Mouse (Mus musculus) embryo, embryonic 10.5 days (tissue): ENCODE measurements at regions not wholly inside any gene's neighbourhood (a gene's known extent, or its start where the extent isn't known, plus 50 kb on each side); places are given as distances from the start of the nearest gene placed in this dataset.

Source experiments
- DNase-seq: peaks from one replicate; pipeline ENCODE4 v3.0.0-alpha.2; 2015; ENCODE audit warnings: low spot score

DNA sequence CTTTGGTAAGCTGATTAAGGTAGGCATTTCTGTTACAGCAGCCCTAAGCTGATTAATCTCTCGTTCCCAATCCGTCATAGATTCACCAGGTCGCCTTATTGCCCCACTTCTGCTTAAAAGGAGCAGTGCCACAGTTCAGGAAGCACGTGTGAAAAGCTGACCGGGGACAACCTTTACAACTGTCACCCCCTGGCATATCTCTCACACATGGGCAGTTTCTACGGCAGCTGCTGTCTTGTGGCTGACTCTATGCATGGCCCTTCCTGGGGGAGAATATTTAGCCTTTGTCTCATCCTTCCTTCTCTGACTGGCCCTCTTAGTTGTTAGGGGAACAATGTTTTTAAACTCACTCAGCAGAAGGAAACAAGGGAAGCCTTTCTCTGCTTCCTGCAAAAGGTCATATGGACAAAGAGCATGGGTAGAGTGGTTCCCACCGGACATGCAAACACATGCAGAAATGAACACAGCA, 290.9 kb upstream of the Rnaseh2b start:
- DNase-seq, result peak; percentile 54

DNA sequence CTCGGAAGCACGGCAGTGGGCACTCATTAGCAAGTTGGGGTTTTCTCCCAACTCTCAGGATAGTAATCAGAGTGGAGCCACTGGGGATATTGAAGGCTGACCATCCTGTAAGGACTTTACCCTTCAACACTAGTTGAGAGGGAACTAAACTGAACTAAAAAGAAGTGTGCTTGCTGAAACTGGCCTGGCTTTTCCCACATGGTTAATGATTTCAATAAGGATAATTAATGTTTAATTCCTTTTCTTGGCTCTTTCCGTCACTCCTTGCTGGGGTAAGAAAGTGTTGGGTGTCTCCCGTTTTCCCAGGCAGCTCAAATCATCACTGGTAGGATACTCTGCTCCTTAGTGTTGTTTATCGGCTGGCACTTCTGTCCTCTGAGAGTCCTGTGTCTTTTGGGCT, 290.3 kb upstream of the Rnaseh2b start:
- no peak for DNase-seq

DNA sequence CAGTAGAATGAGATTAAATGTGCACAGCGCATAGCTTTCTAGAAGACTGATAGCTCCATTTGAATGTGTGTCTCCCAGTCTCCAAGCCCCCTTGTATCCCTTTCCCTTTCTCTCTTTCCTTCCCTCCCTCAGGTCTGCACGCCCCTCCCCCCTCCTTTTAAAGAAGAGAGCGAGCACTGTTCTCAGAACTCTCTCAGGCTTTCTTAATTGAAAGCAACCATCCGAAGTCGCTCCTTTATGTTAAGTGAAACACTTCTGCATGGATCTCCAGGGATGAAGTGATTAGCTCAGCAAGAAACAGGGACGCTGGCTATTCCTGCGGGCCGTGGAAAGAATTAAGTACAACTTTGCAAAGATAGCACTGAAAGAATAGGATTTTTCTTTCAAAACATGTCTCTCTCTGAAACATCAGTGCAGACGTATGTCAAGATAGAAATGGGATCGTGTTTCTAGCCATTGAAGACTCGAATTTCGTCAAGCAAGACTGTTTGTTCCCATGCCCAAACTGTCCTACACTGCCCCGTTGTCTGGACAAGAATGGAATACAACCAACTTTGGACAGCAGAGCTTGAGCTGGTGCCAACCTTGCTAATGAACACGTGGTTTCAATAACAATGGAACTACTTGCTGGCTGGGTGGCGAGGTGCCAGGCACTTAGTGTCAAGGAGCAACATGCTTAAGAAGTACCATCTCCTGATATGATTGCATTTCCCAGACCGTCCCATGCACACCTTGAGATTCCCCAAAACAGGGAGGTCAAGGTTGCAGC, 289.2 kb upstream of the Rnaseh2b start:
- peak; percentile 63 for DNase-seq

GRCm38 (mm10) chr14:62003797-62004196, 288.6 kb upstream of the Rnaseh2b start:
- DNase-seq, result no peak

- no peak for DNase-seq
Observed at GRCm38 (mm10) chr14:62008707-62009106, 283.7 kb upstream of the Rnaseh2b start.

- no peak for DNase-seq
Observed at GRCm38 (mm10) chr14:62018804-62019203, 273.6 kb upstream of the Rnaseh2b start.

DNA sequence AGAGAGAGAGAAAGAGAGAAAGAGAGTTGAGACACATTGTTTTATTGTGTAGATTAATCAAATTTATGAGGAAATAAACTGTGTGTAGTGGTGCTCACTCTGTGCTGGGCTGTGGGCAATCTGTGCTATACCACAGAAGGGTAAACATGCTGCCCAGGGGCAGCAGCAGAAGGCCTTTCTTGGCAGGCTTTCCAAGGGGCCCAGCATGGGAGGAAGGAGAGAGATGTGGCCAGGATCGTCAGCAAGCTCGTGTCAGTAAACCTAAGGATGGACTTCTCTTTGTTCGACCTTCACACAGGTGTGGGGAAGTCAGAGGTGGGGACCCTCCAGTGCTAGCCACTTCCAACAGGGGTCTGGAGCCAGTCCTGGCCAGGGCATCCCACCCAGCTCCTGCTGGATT, 271.4 kb upstream of the Rnaseh2b start:
- no peak for DNase-seq

- no peak for DNase-seq
Observed at GRCm38 (mm10) chr14:62022193-62022592, 270.2 kb upstream of the Rnaseh2b start.

DNA sequence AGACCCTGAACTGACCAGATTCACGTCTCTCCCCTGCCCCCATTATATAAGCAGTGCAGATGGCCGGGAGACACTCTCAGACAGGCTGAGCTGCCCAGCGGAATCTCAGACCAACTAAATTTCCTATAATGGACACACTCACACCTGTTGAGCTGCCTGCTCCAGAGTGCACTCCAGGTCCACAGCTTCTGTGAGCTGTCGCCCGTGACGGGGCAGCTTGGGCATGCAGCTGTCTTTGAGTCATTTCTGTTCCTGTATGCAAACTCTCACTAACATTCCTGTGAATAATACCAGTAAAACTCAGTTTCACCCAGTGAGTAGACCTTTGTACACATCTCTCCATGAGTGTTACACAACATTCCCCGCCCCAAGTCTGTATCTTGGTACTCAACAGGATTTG, 269.4 kb upstream of the Rnaseh2b start:
- no peak for DNase-seq

DNA sequence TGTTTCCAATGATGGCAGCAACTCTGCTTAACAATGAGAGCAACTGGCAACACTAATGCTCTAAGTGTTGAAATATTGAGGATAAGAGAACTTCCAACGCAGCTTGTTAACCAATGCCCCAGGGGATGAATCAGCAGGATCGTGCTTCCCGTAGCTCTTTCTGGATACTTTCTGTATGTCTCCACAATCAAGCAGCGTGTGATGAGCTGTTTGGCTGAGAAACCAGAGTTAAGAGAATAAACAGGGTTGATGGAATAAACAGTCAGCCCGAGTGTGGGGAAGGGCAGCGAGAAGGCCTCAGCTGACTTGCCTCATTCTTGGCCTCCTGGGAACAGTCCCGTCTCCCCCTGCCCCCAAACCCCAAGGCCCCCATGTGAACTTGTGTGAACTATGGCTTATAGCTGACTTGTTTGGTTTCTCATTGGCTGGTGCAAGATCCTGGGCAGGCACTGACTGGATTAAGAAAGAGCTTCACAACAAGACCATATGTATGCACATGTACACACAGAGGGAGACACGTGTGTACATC, 264.6 kb upstream of the Rnaseh2b start:
- no peak for DNase-seq

DNA sequence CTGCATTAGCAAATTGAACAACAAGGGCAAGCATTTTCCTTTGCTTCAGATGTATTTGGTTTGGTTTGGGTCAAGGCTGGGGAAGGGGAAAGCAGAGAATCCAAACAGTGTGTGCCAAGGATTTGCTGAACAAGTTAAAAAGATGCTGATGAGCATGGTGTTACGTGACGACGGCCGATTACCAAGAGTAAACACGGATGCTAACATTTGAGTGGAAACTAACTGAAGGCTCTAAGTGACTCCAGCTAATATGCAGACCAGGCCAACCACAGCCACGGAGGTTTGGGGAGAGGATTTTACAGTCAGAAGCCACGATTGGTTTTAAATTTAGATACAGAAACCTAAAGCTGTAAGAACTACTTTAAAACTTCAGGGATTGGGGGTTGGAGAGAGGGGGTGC, 262.3 kb upstream of the Rnaseh2b start:
- no peak for DNase-seq

DNA sequence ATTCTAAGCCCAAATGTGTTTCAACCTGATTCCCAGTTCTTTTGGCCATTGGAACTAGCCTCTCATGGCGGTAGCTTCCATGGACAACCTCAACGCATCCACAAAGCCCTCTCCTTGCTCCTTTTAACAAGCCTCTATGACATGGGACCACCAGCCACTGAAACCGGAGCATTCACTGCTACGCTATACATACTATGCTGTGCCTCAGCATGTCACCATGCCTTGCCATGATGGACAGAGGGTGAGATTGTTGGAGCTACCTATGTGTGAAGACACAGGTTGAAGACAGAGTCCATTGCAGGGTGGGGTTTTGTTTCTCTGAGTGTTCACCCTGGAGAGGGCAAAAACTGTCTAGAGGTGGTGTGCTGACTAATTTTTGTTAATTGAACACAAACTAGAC, 258.7 kb upstream of the Rnaseh2b start:
- DNase-seq, result no peak

DNA sequence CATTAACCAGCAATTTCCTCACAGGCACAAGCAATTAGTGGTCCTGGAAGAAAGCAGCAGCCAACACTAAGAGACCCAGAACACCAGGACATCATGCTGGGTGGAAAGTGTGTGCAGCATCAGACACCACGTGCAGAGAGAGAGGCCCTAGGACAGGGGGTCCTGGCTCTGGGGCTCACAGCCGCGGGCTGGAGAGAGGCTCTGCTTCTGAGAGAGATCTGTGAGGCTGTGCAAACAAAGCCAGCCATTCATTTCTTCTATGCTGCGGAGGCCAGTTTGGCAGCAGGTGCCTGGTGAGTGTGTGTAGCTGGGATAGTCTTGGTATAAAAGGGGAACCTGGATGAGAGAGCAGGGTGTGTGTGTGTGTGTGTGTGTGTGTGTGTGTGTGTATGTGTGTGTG, 257.7 kb upstream of the Rnaseh2b start:
- peak; percentile 34 for DNase-seq

DNA sequence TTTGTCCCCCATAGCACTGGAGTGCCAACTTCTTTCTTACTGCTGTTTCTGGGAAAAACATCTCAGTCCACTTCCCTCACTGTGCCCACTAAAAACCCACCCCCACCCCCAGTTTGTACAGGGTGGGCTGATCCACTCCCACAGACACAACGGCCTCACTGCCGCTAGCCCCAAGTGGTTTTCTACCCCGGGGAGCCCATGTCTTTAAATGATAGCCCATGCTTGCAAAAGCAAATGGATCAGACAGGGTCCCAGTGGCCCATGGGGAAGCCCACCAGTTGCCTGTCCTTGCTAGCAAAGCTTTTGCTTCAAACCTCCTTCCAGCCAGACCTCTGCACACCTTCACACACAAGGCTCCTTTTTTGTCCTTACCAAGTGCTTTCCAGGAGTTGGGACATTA, 257.0 kb upstream of the Rnaseh2b start:
- no peak for DNase-seq

GRCm38 (mm10) chr14:62037514-62037913, 254.9 kb upstream of the Rnaseh2b start:
- no peak for DNase-seq

- DNase-seq, result no peak
Observed at GRCm38 (mm10) chr14:62037917-62038316, 254.5 kb upstream of the Rnaseh2b start.

- DNase-seq, result peak; percentile 76
Observed at GRCm38 (mm10) chr14:62042305-62043116, 249.9 kb upstream of the Rnaseh2b start.

DNA sequence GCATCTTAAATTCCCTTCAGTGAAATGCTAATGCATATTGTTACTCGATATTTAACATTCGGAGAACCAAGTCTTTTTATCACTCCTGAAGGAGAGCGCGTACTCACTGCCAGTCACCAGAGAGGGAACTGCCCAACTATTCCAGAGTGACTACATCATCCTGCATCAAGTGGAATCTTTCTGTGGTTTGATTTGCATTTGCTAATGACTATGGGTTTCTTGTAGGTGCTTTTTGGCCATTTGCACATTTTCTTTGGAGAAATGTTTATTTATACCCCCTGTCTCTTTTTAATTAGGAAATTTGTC, 249.3 kb upstream of the Rnaseh2b start:
- no peak for DNase-seq

DNA sequence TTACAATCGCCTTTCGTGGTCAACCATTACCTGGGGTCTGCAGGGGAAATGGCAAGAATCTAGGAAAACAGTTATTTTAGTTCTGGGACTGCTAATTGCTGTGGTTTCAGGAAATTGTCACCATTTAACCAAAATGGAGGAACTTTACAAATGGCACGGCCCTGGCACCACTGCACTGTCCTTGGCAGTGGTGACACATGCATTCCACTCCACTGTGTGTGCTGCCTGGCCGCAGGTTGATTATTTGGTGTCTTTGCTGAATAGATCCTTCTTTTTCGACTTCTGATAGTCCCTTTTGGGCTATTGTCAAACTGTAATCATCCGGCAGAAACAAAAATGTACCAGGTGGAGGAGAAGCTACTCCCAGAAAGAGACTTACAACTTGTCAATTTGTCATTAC, 241.4 kb upstream of the Rnaseh2b start:
- DNase-seq, result no peak

DNA sequence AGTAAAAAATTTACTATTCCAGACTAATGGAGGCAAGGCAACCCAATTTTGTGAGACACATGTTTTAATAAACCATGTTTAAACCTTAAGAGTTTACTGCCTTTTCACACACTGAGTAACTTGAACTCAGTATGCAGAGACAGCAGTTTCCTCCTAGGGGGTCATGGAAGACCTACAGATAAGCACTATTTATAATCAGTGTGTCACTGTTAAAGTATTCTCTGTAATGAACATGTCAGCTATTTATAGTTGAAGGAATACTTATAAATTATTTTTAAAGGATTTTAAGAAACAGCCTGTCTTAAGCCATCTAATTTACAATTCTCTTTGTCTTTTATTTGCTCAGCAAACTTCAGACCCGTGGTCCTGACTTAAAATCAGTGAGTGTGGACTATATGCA, 240.5 kb upstream of the Rnaseh2b start:
- no peak for DNase-seq

- DNase-seq, result no peak
Observed at GRCm38 (mm10) chr14:62053004-62053403, 239.4 kb upstream of the Rnaseh2b start.

DNA sequence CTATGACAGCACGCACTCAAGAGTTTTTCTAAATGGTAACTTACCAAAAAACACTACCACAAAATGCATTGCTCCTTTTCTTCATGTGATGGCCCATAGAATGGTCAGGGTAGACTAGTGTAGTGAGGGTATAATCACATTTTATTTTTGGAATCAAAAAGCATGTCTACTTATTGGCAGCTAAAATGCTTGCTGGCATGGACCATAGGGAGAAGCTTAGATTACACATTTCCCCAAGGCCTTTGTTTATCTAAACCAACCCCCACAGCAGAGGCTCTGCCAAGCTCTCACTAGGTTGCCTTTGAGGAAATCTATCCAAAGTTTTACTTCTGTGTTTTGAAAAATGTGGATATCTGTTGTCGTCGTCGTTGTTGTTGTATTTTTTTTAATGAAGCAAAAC, 235.3 kb upstream of the Rnaseh2b start:
- no peak for DNase-seq

DNA sequence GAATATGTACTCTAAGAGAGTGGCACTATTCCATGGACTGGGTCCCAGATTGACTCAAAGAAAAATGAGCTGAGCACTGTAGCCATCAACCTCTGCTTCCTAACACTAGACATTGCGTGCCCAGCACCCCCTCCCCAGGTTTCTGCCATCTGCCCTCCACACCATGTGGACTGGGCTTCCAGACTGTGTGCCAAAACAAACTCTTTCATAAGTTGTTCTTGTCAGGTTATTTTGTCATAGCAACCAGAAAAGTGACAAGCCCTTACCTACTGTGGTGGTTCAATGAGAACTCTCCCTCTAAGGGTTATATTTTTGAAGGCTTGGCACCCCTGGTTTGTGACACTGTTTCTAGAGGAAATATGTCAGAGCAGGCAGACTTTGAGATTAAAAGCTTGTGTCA, 234.3 kb upstream of the Rnaseh2b start:
- no peak for DNase-seq
